Mouse (Mus musculus): ENCODE measurements at regions not wholly inside any gene's neighbourhood (a gene's known extent, or its start where the extent isn't known, plus 50 kb on each side); places are given as distances from the start of the nearest gene placed in this dataset.

DNA sequence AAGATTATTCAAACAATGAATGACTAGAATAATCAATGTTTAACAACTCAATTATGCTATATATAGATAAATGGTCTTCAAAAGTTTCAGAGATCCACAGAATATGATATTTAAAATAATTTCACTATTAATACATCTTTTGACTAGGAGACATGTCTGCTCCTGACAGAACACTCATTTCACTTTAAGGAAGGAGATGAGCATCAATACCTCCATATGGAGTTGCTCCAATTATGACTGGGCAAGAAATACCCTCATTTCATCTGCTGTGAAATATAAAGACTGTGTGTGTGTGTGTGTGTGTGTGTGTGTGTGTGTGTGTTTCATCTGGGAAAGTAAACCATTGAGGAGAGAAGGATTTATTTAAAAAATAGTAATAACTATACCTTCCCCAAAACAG, 156.2 kb upstream of the Wdr3 start:
- H3K4me1 ChIP-seq (ENCODE audit: control insufficient read depth, insufficient read depth, low read length) = no peaks in the 10 kb centered on the region
- DNase-seq = no peak
- no peaks in the 10 kb centered on the region for H3K27me3 ChIP-seq (ENCODE audit: control insufficient read depth, insufficient read depth, low read length)
- no peak overlapping the region for H3K27ac ChIP-seq (ENCODE audit: insufficient read depth, low read length)
- no peak overlapping the region for H3K4me3 ChIP-seq (replicated peaks; ENCODE audit: insufficient read depth, low read depth, low read length)
- no peak for TF ChIP-seq POLR2A (IDR thresholded peaks at IDR 0.05; ENCODE audit: borderline replicate concordance, insufficient read depth, low read length)
- TF ChIP-seq CTCF (IDR thresholded peaks at IDR 0.05; ENCODE audit: borderline replicate concordance, insufficient read depth, low read depth, low read length) = no peak

GRCm38 (mm10) chr3:100287818-100288217, 125.6 kb upstream of the Wdr3 start:
- Histone ChIP-seq H3K4me1 (ENCODE audit: control insufficient read depth, insufficient read depth, low read length) (no peaks in the 10 kb centered on the region), H3K27me3 (ENCODE audit: control insufficient read depth, insufficient read depth, low read length) (no peaks in the 10 kb centered on the region), H3K4me3 (replicated peaks; ENCODE audit: insufficient read depth, low read depth, low read length) (no peak overlapping the region), H3K27ac (ENCODE audit: insufficient read depth, low read length) (no peak overlapping the region)
- DNase-seq = no peak
- TF ChIP-seq POLR2A (IDR thresholded peaks at IDR 0.05; ENCODE audit: borderline replicate concordance, insufficient read depth, low read length) (no peak), CTCF (IDR thresholded peaks at IDR 0.05; ENCODE audit: borderline replicate concordance, insufficient read depth, low read depth, low read length) (no peak)
- WGBS = 67% methylated on average over 1 of the region's 1 CpGs

GRCm38 (mm10) chr3:100266976-100267375, 104.8 kb upstream of the Wdr3 start:
- no peaks in the 10 kb centered on the region for H3K27me3 ChIP-seq (ENCODE audit: control insufficient read depth, insufficient read depth, low read length)
- TF ChIP-seq CTCF (IDR thresholded peaks at IDR 0.05; ENCODE audit: borderline replicate concordance, insufficient read depth, low read depth, low read length) (no peak), POLR2A (IDR thresholded peaks at IDR 0.05; ENCODE audit: borderline replicate concordance, insufficient read depth, low read length) (no peak)
- H3K27ac ChIP-seq (ENCODE audit: insufficient read depth, low read length) = no peak overlapping the region
- DNase-seq = no peak
- no peaks in the 10 kb centered on the region for H3K4me1 ChIP-seq (ENCODE audit: control insufficient read depth, insufficient read depth, low read length)
- no peak overlapping the region for H3K4me3 ChIP-seq (replicated peaks; ENCODE audit: insufficient read depth, low read depth, low read length)

- no peak overlapping the region for H3K27ac ChIP-seq (ENCODE audit: insufficient read depth, low read length)
- no peaks in the 10 kb centered on the region for H3K4me1 ChIP-seq (ENCODE audit: control insufficient read depth, insufficient read depth, low read length)
- no peak overlapping the region for H3K4me3 ChIP-seq (replicated peaks; ENCODE audit: insufficient read depth, low read depth, low read length)
- DNase-seq = no peak
- 58% methylated on average over 5 of the region's 5 CpGs for WGBS
- H3K27me3 ChIP-seq (ENCODE audit: control insufficient read depth, insufficient read depth, low read length) = no peaks in the 10 kb centered on the region
- TF ChIP-seq CTCF (IDR thresholded peaks at IDR 0.05; ENCODE audit: borderline replicate concordance, insufficient read depth, low read depth, low read length) (no peak), POLR2A (IDR thresholded peaks at IDR 0.05; ENCODE audit: borderline replicate concordance, insufficient read depth, low read length) (no peak)
Measured at GRCm38 (mm10) chr3:100264991-100265390, 102.8 kb upstream of the Wdr3 start.

Data from cerebellum, adult 2 months (tissue).